Mouse (Mus musculus): ENCODE measurements around the gene Cmtm6.

Gene Cmtm6

DNA sequence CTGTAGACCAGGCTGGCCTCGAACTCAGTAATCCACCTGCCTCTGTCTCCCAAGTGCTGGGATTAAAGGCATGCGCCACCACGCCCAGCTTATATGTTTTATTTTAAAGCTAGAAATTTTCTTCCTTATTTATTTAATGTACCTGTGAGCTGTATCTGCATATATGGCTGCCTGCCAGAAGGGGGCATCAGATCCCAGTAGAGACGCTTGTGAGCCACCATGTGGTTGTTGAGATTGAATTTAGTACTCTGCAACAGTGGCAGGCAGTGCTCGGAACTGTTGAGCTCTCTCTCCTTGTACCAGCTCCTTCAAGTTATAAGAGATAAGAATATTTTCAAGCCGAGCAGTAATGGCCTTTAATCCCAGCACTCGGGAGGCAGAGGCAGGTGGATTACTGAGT is 20.6 kb upstream of the Cmtm6 start:
- TF ChIP-seq GATA4 (IDR thresholded peaks at IDR 0.05; ENCODE audit: insufficient replicate concordance, low read length): no peak

DNA sequence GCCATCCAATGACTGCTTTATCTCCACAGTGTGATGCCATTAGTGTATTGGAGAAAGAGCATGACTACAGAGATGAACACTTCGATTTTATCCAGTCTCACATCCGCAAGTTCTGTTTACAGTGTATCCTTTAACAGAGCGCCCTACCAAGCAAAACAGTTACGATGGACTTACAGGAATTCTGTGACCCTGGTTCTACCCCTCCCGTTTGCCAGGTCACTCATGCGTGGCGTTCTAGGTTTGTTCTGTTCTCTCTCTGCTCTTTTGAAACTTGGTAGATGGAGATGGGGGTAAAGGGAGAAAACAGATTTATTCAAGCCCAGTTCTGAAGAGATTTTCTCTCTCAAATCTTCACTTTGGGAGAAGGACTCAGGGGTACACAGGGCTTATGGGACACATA is 17.4 kb upstream of the Cmtm6 start:
- TF ChIP-seq GATA4 (IDR thresholded peaks at IDR 0.05; ENCODE audit: insufficient replicate concordance, low read length): no peak

DNA sequence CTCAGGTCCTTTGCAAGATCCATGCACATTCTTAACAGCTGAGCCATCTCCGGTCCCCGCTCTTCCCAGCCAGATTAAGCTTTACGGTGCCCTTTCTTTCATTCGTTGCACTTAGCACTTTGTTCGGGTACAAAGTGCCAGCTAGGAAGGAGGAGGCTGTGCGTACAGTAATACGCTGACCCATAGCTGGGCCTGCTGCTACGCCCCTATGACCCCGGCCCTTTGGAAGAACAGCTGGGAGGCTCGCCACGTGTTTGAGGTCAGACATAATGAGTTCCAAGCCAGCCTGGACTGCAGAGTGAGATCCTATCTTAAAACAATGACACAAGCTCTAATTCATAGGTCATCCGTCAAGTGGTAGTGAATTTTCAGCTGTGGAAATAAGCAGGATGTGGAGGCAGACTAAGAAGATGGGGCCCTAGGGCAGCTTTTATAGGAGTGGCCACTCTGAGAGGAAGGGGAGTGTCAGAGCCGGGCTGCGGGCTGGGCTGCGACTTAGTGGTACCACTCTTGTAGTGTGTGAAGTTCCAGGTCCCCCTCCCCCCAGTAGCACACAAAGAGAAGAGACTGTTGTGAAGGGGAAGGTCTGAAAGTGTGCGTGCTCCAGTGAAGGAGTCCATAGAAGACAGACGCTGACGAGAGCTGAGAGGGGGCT is 14.1 kb upstream of the Cmtm6 start:
- no peak for TF ChIP-seq GATA4 (IDR thresholded peaks at IDR 0.05; ENCODE audit: insufficient replicate concordance, low read length)

GRCm38 (mm10) chr9:114727315-114727714 is 3.6 kb upstream of the Cmtm6 start:
- no peak for TF ChIP-seq GATA4 (IDR thresholded peaks at IDR 0.05; ENCODE audit: insufficient replicate concordance, low read length)

GRCm38 (mm10) chr9:114729911-114730805 is 758 bp upstream of the Cmtm6 start:
- TF ChIP-seq GATA4 (IDR thresholded peaks at IDR 0.05; ENCODE audit: insufficient replicate concordance, low read length): no peak

GRCm38 (mm10) chr9:114731871-114732682 is 1.2 kb downstream of the Cmtm6 start:
- no peak for TF ChIP-seq GATA4 (IDR thresholded peaks at IDR 0.05; ENCODE audit: insufficient replicate concordance, low read length)

GRCm38 (mm10) chr9:114733238-114733637 is 2.3 kb downstream of the Cmtm6 start:
- TF ChIP-seq GATA4 (IDR thresholded peaks at IDR 0.05; ENCODE audit: insufficient replicate concordance, low read length): no peak

- TF ChIP-seq GATA4 (IDR thresholded peaks at IDR 0.05; ENCODE audit: insufficient replicate concordance, low read length): peak; percentile 44; the same call in 1 of the 2 replicates
Observed at GRCm38 (mm10) chr9:114736442-114736841, 5.5 kb downstream of the Cmtm6 start.

- no peak for TF ChIP-seq GATA4 (IDR thresholded peaks at IDR 0.05; ENCODE audit: insufficient replicate concordance, low read length)
Observed at GRCm38 (mm10) chr9:114740336-114740735, 9.4 kb downstream of the Cmtm6 start.

DNA sequence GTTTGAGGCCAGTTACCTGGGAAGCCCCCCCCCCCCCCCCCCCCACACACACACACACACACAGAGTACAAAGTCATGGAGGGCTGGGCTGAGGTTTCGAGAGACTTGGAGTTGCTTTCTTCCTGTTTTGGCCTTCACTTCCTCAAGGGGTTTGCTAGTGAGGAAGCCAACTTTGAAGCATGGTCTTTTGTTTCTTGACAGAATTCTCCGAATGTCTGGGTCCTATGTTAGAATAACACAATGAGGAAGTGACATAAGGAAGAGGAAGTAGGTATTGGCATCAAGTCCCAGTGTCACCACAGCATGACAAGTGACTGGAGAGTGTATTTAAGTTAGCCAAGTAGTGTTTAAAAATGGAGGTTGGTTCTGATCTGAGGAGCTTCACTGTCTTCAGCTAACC is 11.8 kb downstream of the Cmtm6 start:
- no peak for TF ChIP-seq GATA4 (IDR thresholded peaks at IDR 0.05; ENCODE audit: insufficient replicate concordance, low read length)

GRCm38 (mm10) chr9:114745163-114745562 is 14.2 kb downstream of the Cmtm6 start:
- TF ChIP-seq GATA4 (IDR thresholded peaks at IDR 0.05; ENCODE audit: insufficient replicate concordance, low read length): no peak

DNA sequence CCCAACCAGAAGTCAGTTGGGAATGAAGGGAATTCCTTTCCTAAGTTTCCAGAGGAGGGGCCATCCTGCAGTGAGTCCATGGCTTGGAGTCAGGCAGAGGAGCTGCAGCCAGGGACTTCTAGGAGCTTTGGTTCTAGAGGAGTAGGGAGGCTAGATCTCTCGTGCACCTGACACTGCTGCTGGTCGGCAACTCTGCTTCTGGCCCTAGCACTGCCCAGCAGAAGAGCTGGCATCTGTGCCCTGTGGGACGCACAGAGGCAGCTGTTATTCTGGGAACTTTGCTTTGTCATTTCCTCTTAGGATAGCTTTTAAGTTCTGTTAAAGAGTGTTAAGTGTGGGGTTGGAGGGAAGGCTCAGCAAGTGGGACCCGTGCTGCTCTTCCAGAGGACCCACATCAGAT is 14.7 kb downstream of the Cmtm6 start:
- TF ChIP-seq GATA4 (IDR thresholded peaks at IDR 0.05; ENCODE audit: insufficient replicate concordance, low read length): no peak

GRCm38 (mm10) chr9:114747012-114747411 is 16.1 kb downstream of the Cmtm6 start:
- no peak for TF ChIP-seq GATA4 (IDR thresholded peaks at IDR 0.05; ENCODE audit: insufficient replicate concordance, low read length)

DNA sequence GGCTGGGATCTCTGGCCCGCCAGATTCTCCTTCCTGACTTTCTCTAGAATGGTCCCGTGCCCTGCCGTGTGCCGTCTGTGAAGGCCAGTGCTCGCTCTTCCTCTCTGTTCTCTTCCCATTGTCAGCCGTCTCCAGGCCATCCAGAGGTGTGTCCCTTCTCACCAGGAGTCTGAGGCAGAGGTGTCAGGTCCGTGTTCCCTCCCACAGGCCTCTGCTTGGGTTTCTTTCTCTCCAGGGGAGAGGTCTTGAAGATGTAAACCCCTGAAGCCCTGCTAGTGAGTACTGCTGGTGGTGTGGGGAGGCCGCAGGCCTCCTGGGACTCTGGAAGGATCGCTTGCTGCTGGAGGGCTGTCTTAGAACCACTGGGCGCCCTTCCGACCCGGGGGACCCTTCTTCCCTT is 16.6 kb downstream of the Cmtm6 start:
- no peak for TF ChIP-seq GATA4 (IDR thresholded peaks at IDR 0.05; ENCODE audit: insufficient replicate concordance, low read length)

DNA sequence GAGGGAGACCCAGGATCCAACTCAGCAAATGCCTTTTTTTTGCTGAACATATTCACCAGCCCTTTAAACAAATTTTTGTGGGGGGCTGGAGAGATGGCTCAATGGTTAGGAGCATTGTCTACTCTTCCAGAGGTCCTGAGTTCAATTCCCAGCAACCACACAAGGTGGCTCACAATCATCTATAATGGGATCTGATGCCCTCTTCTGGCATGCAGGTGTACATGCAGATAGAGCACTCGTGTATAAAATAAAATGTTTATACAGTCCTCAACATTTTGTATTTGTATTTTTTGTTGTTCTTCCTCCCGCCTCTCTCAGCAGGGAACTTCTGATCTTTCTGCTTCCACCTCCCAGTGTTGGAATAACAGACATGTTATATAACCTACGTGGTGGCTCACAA is 20.7 kb downstream of the Cmtm6 start:
- no peak for TF ChIP-seq GATA4 (IDR thresholded peaks at IDR 0.05; ENCODE audit: insufficient replicate concordance, low read length)

DNA sequence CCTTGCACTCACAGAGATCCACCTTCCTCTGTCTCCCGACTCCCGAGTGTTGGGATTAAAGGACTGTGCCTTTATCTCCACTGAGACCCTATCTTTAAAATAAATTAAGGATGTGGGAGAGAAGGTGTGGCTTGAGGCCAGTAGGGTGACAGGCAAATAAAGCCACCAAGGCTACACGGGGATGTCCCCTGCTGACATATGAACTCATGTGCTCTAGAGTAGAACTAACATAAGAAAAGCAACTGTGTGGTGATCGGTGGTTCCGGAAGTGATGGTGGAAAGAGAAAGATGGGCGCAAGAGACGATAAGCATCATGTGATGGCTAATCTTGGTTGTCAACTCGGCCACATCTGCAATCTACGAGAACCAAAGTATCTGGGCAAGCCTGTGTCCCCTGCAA is 21.4 kb downstream of the Cmtm6 start:
- no peak for TF ChIP-seq GATA4 (IDR thresholded peaks at IDR 0.05; ENCODE audit: insufficient replicate concordance, low read length)
